Mouse (Mus musculus) limb, embryonic 10.5 days (tissue): ENCODE measurements at regions not wholly inside any gene's neighbourhood (a gene's known extent, or its start where the extent isn't known, plus 50 kb on each side); places are given as distances from the start of the nearest gene placed in this dataset.

ENCODE experiments used
- DNase-seq: peaks from one replicate; pipeline ENCODE4 v3.0.0-alpha.2; 2017; ENCODE audit warnings: low spot score
- H3K27ac ChIP-seq: fragments of 300-500 bp; sonication (generic); 2 replicates; pipeline ENCODE4 v1.5.1; 2016; ENCODE audit warnings: mild to moderate bottlenecking
- H3K27me3 ChIP-seq: fragments of 300-500 bp; sonication (generic); 2 replicates; pipeline ENCODE4 v1.6.1; 2016; ENCODE audit warnings: low read depth, mild to moderate bottlenecking; ENCODE audit not compliant: poor library complexity, severe bottlenecking
- H3K36me3 ChIP-seq: fragments of 300-500 bp; sonication (generic); 2 replicates; pipeline ENCODE4 v1.6.1; 2016; ENCODE audit warnings: mild to moderate bottlenecking, moderate library complexity
- H3K4me1 ChIP-seq: fragments of 300-500 bp; sonication (generic); 2 replicates; pipeline ENCODE4 v1.6.1; 2016
- H3K4me3 ChIP-seq: fragments of 300-500 bp; sonication (generic); 2 replicates; pipeline ENCODE4 v1.5.1; 2016; ENCODE audit warnings: mild to moderate bottlenecking, moderate library complexity
- H3K9me3 ChIP-seq: fragments of 300-500 bp; sonication (generic); replicated peaks from 2 replicates; pipeline ENCODE4 v1.6.1; 2016; ENCODE audit warnings: mild to moderate bottlenecking
- whole genome bisulfite sequencing: fragments of 180-500 bp; shearing (Covaris S2); methylation state at CpG from one replicate; pipeline ENCODE4 v1.1.7; 2016; 5-methylcytosine and 5-hydroxymethylcytosine counted together

- Histone ChIP-seq H3K36me3 (no peaks in the 10 kb centered on the region), H3K27ac (no peak overlapping the region), H3K27me3 (no peaks in the 10 kb centered on the region), H3K4me3 (no peak overlapping the region), H3K4me1 (no peaks in the 10 kb centered on the region), H3K9me3 (no peaks in the 10 kb centered on the region)
- no peak for DNase-seq
- WGBS = 95% methylated on average over 10 of the region's 10 CpGs
Measured at GRCm38 (mm10) chr4:40047846-40048245, 95.0 kb upstream of the Aco1 start.

- DNase-seq = no peak
- Histone ChIP-seq H3K9me3 (no peaks in the 10 kb centered on the region), H3K27me3 (no peaks in the 10 kb centered on the region), H3K36me3 (no peaks in the 10 kb centered on the region), H3K4me1 (no peaks in the 10 kb centered on the region), H3K27ac (no peak overlapping the region), H3K4me3 (no peak overlapping the region)
- 81% methylated on average over 6 of the region's 6 CpGs for WGBS
Measured at GRCm38 (mm10) chr4:40049086-40049485, 93.8 kb upstream of the Aco1 start.

- WGBS = 89% methylated on average over 4 of the region's 4 CpGs
- Histone ChIP-seq H3K9me3 (no peaks in the 10 kb centered on the region), H3K4me1 (no peaks in the 10 kb centered on the region), H3K27me3 (no peaks in the 10 kb centered on the region), H3K27ac (no peak overlapping the region), H3K36me3 (no peaks in the 10 kb centered on the region), H3K4me3 (no peak overlapping the region)
- DNase-seq = no peak
Measured at GRCm38 (mm10) chr4:40051848-40052247, 91.0 kb upstream of the Aco1 start.

- DNase-seq = no peak
- H3K27me3 ChIP-seq = no peaks in the 10 kb centered on the region
- H3K4me1 ChIP-seq = no peaks in the 10 kb centered on the region
- no peak overlapping the region for H3K27ac ChIP-seq
- H3K9me3 ChIP-seq = no peaks in the 10 kb centered on the region
- no peak overlapping the region for H3K4me3 ChIP-seq
- H3K36me3 ChIP-seq = no peaks in the 10 kb centered on the region
- 91% methylated on average over 2 of the region's 2 CpGs for WGBS
Measured at GRCm38 (mm10) chr4:40053391-40053790, 89.5 kb upstream of the Aco1 start.

- DNase-seq = no peak
- H3K4me1 ChIP-seq = no peaks in the 10 kb centered on the region
- WGBS = 91% methylated on average over 3 of the region's 3 CpGs
- no peak overlapping the region for H3K27ac ChIP-seq
- no peak overlapping the region for H3K4me3 ChIP-seq
- no peaks in the 10 kb centered on the region for H3K9me3 ChIP-seq
- no peaks in the 10 kb centered on the region for H3K36me3 ChIP-seq
- no peaks in the 10 kb centered on the region for H3K27me3 ChIP-seq
Measured at GRCm38 (mm10) chr4:40063751-40064456, 79.0 kb upstream of the Aco1 start.

- H3K36me3 ChIP-seq = no peaks in the 10 kb centered on the region
- no peaks in the 10 kb centered on the region for H3K4me1 ChIP-seq
- WGBS = 93% methylated on average over 9 of the region's 9 CpGs
- H3K9me3 ChIP-seq = no peaks in the 10 kb centered on the region
- H3K27me3 ChIP-seq = no peaks in the 10 kb centered on the region
- no peak overlapping the region for H3K4me3 ChIP-seq
- DNase-seq = no peak
- no peak overlapping the region for H3K27ac ChIP-seq
Measured at GRCm38 (mm10) chr4:40064457-40064836, 78.4 kb upstream of the Aco1 start.

- Histone ChIP-seq H3K27ac (no peak overlapping the region), H3K4me3 (no peak overlapping the region), H3K4me1 (no peaks in the 10 kb centered on the region), H3K36me3 (no peaks in the 10 kb centered on the region), H3K27me3 (no peaks in the 10 kb centered on the region), H3K9me3 (no peaks in the 10 kb centered on the region)
- no peak for DNase-seq
- 83% methylated on average over 4 of the region's 4 CpGs for WGBS
Measured at GRCm38 (mm10) chr4:40070959-40071634, 71.8 kb upstream of the Aco1 start.

- Histone ChIP-seq H3K36me3 (no peaks in the 10 kb centered on the region), H3K4me1 (no peaks in the 10 kb centered on the region), H3K27ac (no peak overlapping the region), H3K27me3 (no peaks in the 10 kb centered on the region), H3K4me3 (no peak overlapping the region), H3K9me3 (no peaks in the 10 kb centered on the region)
- DNase-seq = no peak
- 78% methylated on average over 3 of the region's 3 CpGs for WGBS
Measured at GRCm38 (mm10) chr4:40081035-40081434, 61.8 kb upstream of the Aco1 start.

- DNase-seq = no peak
- H3K27me3 ChIP-seq = no peaks in the 10 kb centered on the region
- WGBS = 74% methylated on average over 5 of the region's 5 CpGs
- no peaks in the 10 kb centered on the region for H3K4me1 ChIP-seq
- no peaks in the 10 kb centered on the region for H3K9me3 ChIP-seq
- H3K4me3 ChIP-seq = no peak overlapping the region
- no peak overlapping the region for H3K27ac ChIP-seq
- H3K36me3 ChIP-seq = no peaks in the 10 kb centered on the region
Measured at GRCm38 (mm10) chr4:40090295-40090694, 52.6 kb upstream of the Aco1 start.
